Mouse (Mus musculus) retina, postnatal 1 day (tissue): Measurements from ENCODE around the gene Galnt2.
A peak's percentile ranks its signal among the peaks of the same experiment; 100 is the strongest.

Experiments used
- DNase-seq: peaks from one replicate; pipeline ENCODE4 v3.0.0-alpha.2; 2012

Galnt2 gene

GRCm38 (mm10) chr8:124274441-124275120 lies 43.4 kb downstream of the Galnt2 start:
- no peak for DNase-seq

GRCm38 (mm10) chr8:124275377-124276071 lies 44.3 kb downstream of the Galnt2 start:
- DNase-seq, result no peak

- no peak for DNase-seq
Measured at GRCm38 (mm10) chr8:124277951-124278910, 47.0 kb downstream of the Galnt2 start.

GRCm38 (mm10) chr8:124278956-124279689 lies 47.9 kb downstream of the Galnt2 start:
- no peak for DNase-seq

- DNase-seq, result no peak
Measured at GRCm38 (mm10) chr8:124279690-124279985, 48.4 kb downstream of the Galnt2 start.

- DNase-seq, result no peak
Measured at GRCm38 (mm10) chr8:124281700-124282541, 50.7 kb downstream of the Galnt2 start.

GRCm38 (mm10) chr8:124282878-124283630 lies 51.9 kb downstream of the Galnt2 start:
- peak; percentile 40 for DNase-seq

- peak; percentile 22 for DNase-seq
Measured at GRCm38 (mm10) chr8:124283644-124284332, 52.6 kb downstream of the Galnt2 start.

- peak; percentile 80 for DNase-seq
Measured at GRCm38 (mm10) chr8:124284333-124284711, 53.1 kb downstream of the Galnt2 start.

GRCm38 (mm10) chr8:124284984-124285576 lies 53.9 kb downstream of the Galnt2 start:
- peak; percentile 67 for DNase-seq

GRCm38 (mm10) chr8:124286461-124287124 lies 55.4 kb downstream of the Galnt2 start:
- peak; percentile 91 for DNase-seq

GRCm38 (mm10) chr8:124288215-124288864 lies 57.1 kb downstream of the Galnt2 start:
- DNase-seq, result no peak

GRCm38 (mm10) chr8:124289481-124290050 lies 58.4 kb downstream of the Galnt2 start:
- DNase-seq, result no peak

- peak; percentile 38 for DNase-seq
Measured at GRCm38 (mm10) chr8:124290911-124291691, 59.9 kb downstream of the Galnt2 start.

- DNase-seq, result no peak
Measured at GRCm38 (mm10) chr8:124291693-124292092, 60.5 kb downstream of the Galnt2 start.

GRCm38 (mm10) chr8:124292965-124293364 lies 61.8 kb downstream of the Galnt2 start:
- no peak for DNase-seq

GRCm38 (mm10) chr8:124294425-124294824 lies 63.2 kb downstream of the Galnt2 start:
- DNase-seq, result no peak

- no peak for DNase-seq
Measured at GRCm38 (mm10) chr8:124294900-124295299, 63.7 kb downstream of the Galnt2 start.
